Mouse (Mus musculus) heart, postnatal 25 days (tissue): Measurements from ENCODE around the gene Stx5a. TPM values are rescaled to one million over a fixed set of nuclear protein-coding genes. Genes with fewer than 3 reads are reported as not detected.

Source experiments
- DNase-seq: peaks from one replicate; pipeline ENCODE4 v3.0.0; 2022; ENCODE audit warnings: low spot score
- intact Hi-C: fragments of 180-260 bp; cut with DNase I; formaldehyde crosslinking; loops from one replicate; pipeline ENCODE4 v1.15.1; 2025
- total RNA-seq, 2 experiments: library from RNA; stranded (reverse); gene quantifications; 2 replicates each; pipeline ENCODE4 v1.2.3; 2021

The Stx5a gene
- total RNA-seq, 2 experiments from 2014 or later: 27.6 to 31.0 TPM

DNA sequence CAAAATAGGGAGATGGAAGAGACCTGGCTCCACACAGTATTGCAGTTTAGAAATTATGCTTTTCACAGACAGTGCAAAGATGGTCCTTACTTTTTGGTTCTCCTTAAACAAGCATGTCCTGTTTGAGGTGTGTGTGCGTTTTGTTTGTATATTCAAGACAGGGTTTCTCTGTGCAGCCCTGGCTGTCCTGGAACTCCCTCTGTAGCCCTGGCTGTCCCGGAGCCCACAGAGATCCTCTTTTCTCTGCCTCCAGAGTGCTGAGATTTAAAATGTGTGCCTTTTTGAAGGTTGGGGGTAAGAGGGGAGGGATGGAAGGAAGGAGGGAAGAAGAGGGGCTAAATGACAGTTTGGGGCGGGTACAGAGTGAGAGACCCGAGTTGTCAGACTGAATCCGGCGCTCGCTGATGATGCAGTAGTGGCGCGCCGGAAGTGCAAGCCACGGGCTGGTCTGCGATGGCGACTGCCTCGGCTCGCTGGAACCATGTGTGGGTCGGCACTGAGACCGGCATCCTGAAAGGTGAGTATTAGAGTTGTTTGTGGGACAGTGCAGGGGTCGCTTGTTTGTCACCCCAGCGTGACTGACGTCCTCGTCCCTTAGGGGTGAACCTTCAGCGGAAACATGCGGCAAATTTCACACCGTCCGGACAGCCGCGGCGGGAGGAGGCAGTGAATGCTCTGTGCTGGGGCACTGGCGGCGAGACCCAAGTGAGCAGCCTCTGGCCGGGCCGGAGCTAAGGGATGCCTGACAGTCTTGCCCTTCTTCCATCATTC, 5.6 kb upstream of the Stx5a start, which contains the start of gene Wdr74:
TSS of gene Wdr74 (plus strand) at position 439 of the 771 bp plus-strand sequence.
- intact Hi-C loops: no loop called here
- peak; percentile 79 for DNase-seq

DNA sequence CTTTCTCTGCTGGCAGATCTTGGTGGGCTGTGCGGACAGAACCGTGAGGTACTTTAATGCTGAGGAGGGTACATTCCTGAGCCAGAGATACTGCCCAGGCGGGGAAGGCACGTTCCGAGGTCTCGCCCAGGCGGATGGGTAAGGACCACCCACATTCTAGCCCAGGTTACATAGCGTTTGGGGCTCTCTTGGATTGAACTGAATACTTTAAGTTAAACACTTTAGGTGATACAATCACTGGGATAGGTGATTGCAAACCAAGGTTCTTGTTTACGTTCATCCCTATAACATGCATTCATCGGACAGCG, 5.1 kb upstream of the Stx5a start:
- intact Hi-C loops: no loop called here
- no peak for DNase-seq

- no peak for DNase-seq
- intact Hi-C loops: loop anchor here (2.0 kb wide), 1 partner anchor 14 kb away; no protein-coding TSS in a partner anchor
Observed at GRCm38 (mm10) chr19:8738911-8739310, 2.3 kb upstream of the Stx5a start.

- intact Hi-C loops: loop anchor here (2.0 kb wide), 1 partner anchor 15 kb away; no protein-coding TSS in a partner anchor
Observed at GRCm38 (mm10) chr19:8739646-8740045, 1.6 kb upstream of the Stx5a start.

GRCm38 (mm10) chr19:8740603-8741002, 610 bp upstream of the Stx5a start, which contains the start of gene 1700092M07Rik:
Gene 1700092M07Rik, plus strand, starts transcription at chr19:8740718.
- intact Hi-C loops: no loop called here
- no peak for DNase-seq

More at GRCm38 (mm10) chr19:8739646-8740045, 1.6 kb upstream of the Stx5a start:
- no peak for DNase-seq

- DNase-seq: no peak
- intact Hi-C loops: no loop called here
Observed at GRCm38 (mm10) chr19:8742176-8742575, 963 bp downstream of the Stx5a start.

DNA sequence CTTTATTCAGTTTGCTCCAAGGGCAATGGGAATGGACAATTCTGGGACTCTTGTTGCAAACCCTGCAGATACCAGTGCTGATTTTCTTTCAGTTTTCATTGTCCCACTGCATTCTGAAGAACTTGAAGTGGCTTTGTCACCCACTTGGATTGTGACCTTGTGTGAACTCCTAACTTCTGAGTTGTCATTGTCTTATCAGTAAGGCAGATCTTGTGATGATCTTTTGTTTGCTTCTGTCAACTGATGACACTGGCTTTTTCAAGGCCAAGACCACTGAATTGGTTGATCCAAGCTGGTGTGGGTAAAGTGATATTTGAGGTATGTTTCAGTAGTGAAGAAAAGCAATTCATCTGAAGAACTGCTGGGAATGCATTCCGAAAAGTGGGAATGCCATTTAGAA, 4.2 kb downstream of the Stx5a start:
- intact Hi-C loops: no loop called here
- no peak for DNase-seq

DNA sequence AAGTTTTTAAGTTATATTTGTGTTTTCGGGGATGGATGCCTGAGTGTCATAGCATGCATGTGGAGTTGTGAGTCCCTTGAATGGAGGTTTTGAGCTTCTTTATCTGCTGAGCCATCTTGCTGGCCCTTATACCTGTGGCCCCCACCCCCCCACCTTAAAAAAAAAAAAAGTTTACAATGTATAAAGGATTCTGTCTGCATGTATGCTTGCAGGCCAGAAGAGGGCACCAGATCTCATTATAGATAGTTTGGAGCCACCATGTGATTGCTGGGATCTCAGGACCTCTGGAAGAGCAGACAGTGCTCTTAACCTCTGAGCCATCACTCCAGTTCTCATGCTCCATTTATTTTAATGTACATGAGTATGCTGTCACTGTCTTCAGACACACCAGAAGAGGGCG, 6.2 kb downstream of the Stx5a start:
- no peak for DNase-seq
- intact Hi-C loops: no loop called here

DNA sequence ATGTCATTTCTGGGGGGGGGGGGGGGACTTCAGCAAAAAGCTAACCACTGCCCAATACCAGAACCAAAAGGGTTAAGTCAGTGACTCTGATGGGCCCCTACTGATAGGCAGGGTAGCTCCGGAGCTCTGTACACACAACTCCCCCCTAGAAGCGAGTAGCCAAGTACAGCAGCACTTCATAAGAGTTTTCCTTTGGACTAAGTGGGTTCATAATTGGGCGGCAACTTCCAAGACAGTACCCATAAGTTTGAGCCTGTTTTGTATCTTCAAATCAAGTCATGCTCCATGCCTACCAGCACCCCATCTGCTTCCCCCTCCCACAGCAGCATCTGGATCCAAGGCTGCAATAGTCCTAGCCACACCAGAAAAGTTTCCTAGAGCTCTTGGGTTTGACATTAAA, 14.4 kb downstream of the Stx5a start:
- no peak for DNase-seq
- intact Hi-C loops: loop anchor here (2.0 kb wide), 1 partner anchor 17 kb away; no protein-coding TSS in a partner anchor

GRCm38 (mm10) chr19:8756635-8757387, 15.6 kb downstream of the Stx5a start, which contains the start of gene Nxf1:
Gene Nxf1, plus strand, starts transcription at chr19:8757073.
- DNase-seq: peak; percentile 82
- intact Hi-C loops: loop anchor here (2.0 kb wide), 1 partner anchor 16 kb away; no protein-coding TSS in a partner anchor

GRCm38 (mm10) chr19:8757471-8757998, 16.3 kb downstream of the Stx5a start:
- intact Hi-C loops: loop anchor here (2.0 kb wide), 1 partner anchor 15 kb away; no protein-coding TSS in a partner anchor
- DNase-seq: no peak

DNA sequence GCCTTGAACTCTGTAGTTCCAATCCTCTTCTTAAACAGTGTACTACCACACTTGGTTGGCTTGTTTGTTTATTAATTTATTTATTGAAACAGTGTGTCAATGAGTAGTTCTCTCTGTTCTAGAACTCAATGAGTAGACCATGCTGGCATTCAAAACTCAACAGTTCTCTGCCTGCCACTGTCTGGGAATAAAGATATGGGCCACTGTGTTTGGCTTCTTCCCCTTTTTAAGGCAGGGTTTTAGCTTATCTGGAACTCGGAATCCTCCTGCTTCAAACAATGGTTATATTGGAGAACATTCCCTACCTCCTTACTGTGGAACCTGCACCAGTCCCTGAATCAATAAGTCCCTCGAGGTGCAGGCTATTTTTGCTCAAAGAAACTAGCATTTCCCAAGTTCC, 17.7 kb downstream of the Stx5a start:
- DNase-seq: no peak
- intact Hi-C loops: no loop called here

- DNase-seq: no peak
- intact Hi-C loops: no loop called here
Observed at GRCm38 (mm10) chr19:8760757-8761156, 19.5 kb downstream of the Stx5a start.

DNA sequence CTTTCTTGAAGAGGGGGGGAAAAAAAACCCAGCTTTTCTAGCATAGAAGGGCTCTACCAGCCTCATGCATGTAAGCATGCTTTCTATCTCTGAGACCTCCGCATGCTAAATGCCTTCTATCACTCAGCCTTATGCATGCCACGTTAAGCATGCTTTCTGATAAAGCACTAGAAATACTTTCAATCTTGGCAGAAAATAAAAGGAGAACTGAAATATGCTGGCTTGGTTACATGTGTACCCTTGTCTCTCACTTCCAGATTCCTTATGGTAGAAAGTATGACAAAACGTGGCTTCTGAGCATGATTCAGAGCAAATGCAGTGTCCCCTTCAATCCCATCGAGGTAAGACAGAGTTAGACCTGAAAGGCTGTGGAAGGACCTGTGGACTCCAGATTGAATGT, 22.1 kb downstream of the Stx5a start:
- intact Hi-C loops: no loop called here
- no peak for DNase-seq

DNA sequence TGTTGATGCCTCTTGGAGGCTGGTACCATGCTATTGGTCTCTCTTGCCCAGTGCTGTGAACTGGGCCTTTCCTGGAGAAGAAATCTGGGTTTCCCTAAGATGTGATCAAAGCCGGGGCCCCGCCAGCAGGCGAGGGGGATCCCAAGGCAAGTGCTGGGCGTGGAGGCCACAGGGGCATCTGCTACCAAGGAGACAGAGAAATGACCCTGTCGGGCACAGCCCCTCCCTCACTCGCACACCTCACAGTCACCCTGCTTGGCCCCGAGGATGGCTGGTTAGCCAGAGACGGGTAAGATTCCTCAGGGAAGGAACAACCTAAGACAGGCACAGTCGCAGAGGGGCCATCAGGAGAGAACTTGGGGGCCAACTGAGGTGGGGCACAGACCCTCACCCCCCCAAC, 24.3 kb downstream of the Stx5a start:
- no peak for DNase-seq
- intact Hi-C loops: no loop called here

GRCm38 (mm10) chr19:8770567-8771270, 29.5 kb downstream of the Stx5a start, which contains the start of gene Tmem223:
Gene Tmem223, plus strand, starts transcription at chr19:8770996.
- intact Hi-C loops: no loop called here
- peak; percentile 67 for DNase-seq

DNA sequence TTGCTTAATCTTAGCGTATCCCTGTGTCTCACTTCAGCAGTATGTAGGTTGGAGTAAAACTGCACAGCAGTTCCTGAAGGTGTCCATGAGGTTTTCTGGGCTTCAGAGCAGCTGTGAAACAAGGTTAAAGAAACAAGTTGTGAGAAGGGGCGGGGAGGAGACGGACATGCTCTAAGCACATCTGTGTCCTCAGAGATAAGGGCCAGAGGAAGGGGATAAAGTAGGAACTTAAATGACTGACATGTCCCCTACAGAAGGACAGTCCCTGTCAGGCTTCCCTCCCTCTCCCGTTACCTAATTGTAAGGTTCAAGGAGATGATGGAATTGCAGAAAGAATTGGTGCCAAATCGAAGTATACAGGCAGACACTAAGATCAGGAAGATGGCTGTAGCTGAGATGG, 31.8 kb downstream of the Stx5a start:
- intact Hi-C loops: loop anchor here (2.0 kb wide), 1 partner anchor 16 kb away; the partner anchor contains the start of gene Nxf1
- no peak for DNase-seq

DNA sequence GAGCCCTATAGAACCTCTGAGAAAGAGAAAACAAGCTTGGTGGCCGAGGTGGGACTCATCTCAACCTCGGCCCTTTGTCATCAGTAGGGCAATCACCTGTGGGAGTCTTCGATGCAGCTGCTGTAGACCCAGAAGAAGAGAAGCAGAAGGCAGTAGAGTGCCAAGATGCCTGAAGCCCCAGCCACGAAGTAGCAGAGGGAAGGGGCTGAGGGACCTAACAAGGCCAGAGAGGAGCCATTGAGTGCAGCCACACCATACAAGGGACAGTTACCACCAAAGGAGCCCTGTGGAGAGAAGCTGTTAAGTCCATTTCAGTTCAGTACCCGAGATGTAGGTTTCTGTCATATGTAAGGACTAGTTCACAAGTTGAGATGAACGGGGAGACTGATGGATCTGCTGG, 32.2 kb downstream of the Stx5a start:
- DNase-seq: no peak
- intact Hi-C loops: loop anchor here (2.0 kb wide), 1 partner anchor 17 kb away; the partner anchor contains the start of gene Nxf1

DNA sequence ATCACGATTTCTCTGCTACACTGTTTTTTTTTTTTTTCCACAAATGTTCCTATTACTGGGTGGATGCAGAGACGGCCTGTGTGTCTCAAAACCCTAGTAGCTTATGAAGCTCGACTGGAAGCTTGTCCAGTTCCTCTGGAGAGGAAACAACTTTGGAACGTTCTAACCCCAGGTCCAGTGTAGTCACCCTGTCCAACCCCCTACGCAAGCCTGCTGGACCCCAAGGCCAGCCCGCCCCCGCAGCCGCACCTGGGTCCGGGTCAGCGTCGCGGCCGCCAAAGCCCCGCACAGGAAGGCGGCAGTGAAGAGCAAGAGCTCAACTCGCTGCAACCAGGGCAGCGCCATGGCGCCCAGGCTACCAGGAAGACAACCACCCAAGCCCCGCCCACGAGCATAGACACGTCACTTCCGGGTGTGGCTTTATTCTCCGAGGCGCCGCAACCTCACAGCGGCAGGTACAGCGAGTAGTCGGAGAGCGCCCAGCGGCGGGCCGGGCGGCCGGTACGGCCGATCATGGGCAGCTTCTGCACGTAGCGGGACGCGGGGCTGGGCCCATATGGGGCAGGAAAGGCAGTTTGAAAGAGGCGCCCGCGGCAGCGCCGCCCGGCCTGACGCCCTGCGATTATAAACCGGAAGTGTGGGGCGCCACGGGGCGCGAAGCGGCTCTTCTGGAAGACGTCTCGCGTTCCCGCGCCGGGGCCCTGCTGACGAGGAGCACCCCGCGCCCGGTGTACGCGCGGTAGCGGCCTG, 33.0 kb downstream of the Stx5a start, which contains the start of gene Tmem179b:
TSS of gene Tmem179b (minus strand) at position 382 of the 750 bp plus-strand sequence.
- intact Hi-C loops: no loop called here
- DNase-seq: peak; percentile 91
